Mouse (Mus musculus): ENCODE data around the gene Gbp2b.
"Not testable (repeated sequence)": the region's sequence is repeated elsewhere in the genome, so short reads cannot be mapped to it uniquely, and the experiment has no call there.

The Gbp2b gene

GRCm38 (mm10) chr3:142620111-142620955 lies 25.7 kb downstream of the Gbp2b start, which contains the start of gene Gbp2:
TSS of gene Gbp2 (plus strand) at chr3:142620602.
- DNase-seq (ENCODE audit: low read depth in 1 of 2, low spot score in 2 of 2): peak; percentile 9 to 13

- no peak for DNase-seq (ENCODE audit: low read depth in 1 of 2, low spot score in 2 of 2)
Measured at GRCm38 (mm10) chr3:142620956-142621562, 26.4 kb downstream of the Gbp2b start.

- DNase-seq (ENCODE audit: low read depth in 1 of 2, low spot score in 2 of 2): no peak
Measured at GRCm38 (mm10) chr3:142630385-142630784, 35.7 kb downstream of the Gbp2b start.

- DNase-seq (ENCODE audit: low read depth in 1 of 2, low spot score in 2 of 2): no peak
Measured at GRCm38 (mm10) chr3:142640201-142640600, 45.6 kb downstream of the Gbp2b start.

GRCm38 (mm10) chr3:142645949-142646348 lies 51.3 kb downstream of the Gbp2b start:
- peak in 1 of 2 experiments; percentile 28 for DNase-seq (ENCODE audit: low read depth in 1 of 2, low spot score in 2 of 2)

GRCm38 (mm10) chr3:142647836-142648235 lies 53.2 kb downstream of the Gbp2b start:
- DNase-seq (ENCODE audit: low read depth in 1 of 2, low spot score in 2 of 2): not testable (repeated sequence)

- DNase-seq (ENCODE audit: low read depth in 1 of 2, low spot score in 2 of 2): no peak
Measured at GRCm38 (mm10) chr3:142650205-142650604, 55.6 kb downstream of the Gbp2b start.

- no peak for DNase-seq (ENCODE audit: low read depth in 1 of 2, low spot score in 2 of 2)
Measured at GRCm38 (mm10) chr3:142664723-142665122, 70.1 kb downstream of the Gbp2b start.
